Mouse (Mus musculus): ENCODE results near the gene Fbxl22. TPM values are rescaled to one million over a fixed set of nuclear protein-coding genes. Genes with fewer than 3 reads are reported as not detected.
A peak's percentile ranks its signal among the peaks of the same experiment; 100 is the strongest.

Fbxl22 gene
- polyA plus RNA-seq, 1 experiment from 2014 or later: 66.9 TPM

GRCm38 (mm10) chr9:66516296-66516940 lies 2.0 kb upstream of the Fbxl22 start:
- H3K36me3 ChIP-seq: peaks cover 63% of the 10 kb centered on the region
- WGBS: 83% methylated on average over 6 of the region's 6 CpGs
- no peak overlapping the region for H3K4me2 ChIP-seq
- no peak overlapping the region for H3K4me3 ChIP-seq
- peaks cover 32% of the 10 kb centered on the region for H3K4me1 ChIP-seq
- H3K27me3 ChIP-seq (replicated peaks): no peaks in the 10 kb centered on the region
- no peak overlapping the region for H3K9ac ChIP-seq
- peak overlapping the region; percentile 95; the same call in 1 of the 2 replicates for H3K27ac ChIP-seq (replicated peaks)
- ATAC-seq (ENCODE audit: extremely low read depth, insufficient number of reproducible peaks, low FRiP score, low TSS enrichment): no peak
- no peaks in the 10 kb centered on the region for H3K9me3 ChIP-seq

DNA sequence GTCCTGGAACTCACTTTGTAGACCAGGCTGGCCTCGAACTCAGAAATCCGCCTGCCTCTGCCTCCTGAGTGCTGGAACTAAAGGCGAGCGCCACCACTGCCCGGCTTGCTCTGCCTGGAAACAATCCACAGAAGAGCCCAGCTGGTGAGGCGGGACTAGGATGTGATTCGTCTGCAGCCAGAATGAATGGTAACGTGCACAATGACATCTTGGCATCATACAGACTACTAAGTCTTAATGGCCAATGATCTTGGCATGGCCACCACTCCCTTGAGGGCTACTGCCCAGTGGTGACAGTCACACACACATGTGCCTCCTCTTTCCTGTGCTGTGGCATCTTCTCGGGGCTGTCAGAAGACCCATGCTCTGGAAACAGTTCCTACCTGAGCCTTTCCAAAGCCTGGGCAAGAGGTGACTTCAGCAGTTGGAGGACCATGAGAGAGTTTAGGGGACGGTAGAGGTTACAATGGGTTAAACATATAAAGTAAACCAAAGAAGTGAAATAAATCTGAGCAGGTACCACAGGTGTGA lies 1.4 kb upstream of the Fbxl22 start:
- Histone ChIP-seq H3K36me3 (peaks cover 57% of the 10 kb centered on the region), H3K4me3 (no peak overlapping the region), H3K9me3 (no peaks in the 10 kb centered on the region), H3K27ac (replicated peaks) (peak overlapping the region; percentile 95), H3K27me3 (replicated peaks) (no peaks in the 10 kb centered on the region), H3K9ac (no peak overlapping the region), H3K4me1 (peaks cover 38% of the 10 kb centered on the region), H3K4me2 (no peak overlapping the region)
- 90% methylated on average over 10 of the region's 10 CpGs for WGBS
- ATAC-seq (ENCODE audit: extremely low read depth, insufficient number of reproducible peaks, low FRiP score, low TSS enrichment): no peak

- no peaks in the 10 kb centered on the region for H3K9me3 ChIP-seq
- H3K27me3 ChIP-seq (replicated peaks): no peaks in the 10 kb centered on the region
- ATAC-seq (ENCODE audit: extremely low read depth, insufficient number of reproducible peaks, low FRiP score, low TSS enrichment): no peak
- H3K27ac ChIP-seq (replicated peaks): peak overlapping the region; percentile 95
- peaks cover 44% of the 10 kb centered on the region for H3K4me1 ChIP-seq
- H3K4me3 ChIP-seq: peak overlapping the region; percentile 60
- H3K36me3 ChIP-seq: peaks cover 57% of the 10 kb centered on the region
- peak overlapping the region; percentile 83 for H3K4me2 ChIP-seq
- H3K9ac ChIP-seq: peak overlapping the region; percentile 87
- WGBS: 22% methylated on average over 2 of the region's 2 CpGs
Observed at GRCm38 (mm10) chr9:66515115-66515514, 722 bp upstream of the Fbxl22 start.

- no peak for ATAC-seq (ENCODE audit: extremely low read depth, insufficient number of reproducible peaks, low FRiP score, low TSS enrichment)
- Histone ChIP-seq H3K9me3 (no peaks in the 10 kb centered on the region), H3K36me3 (peaks cover 57% of the 10 kb centered on the region), H3K27me3 (replicated peaks) (no peaks in the 10 kb centered on the region), H3K9ac (peak overlapping the region; percentile 87), H3K4me2 (peak overlapping the region; percentile 83), H3K4me3 (peak overlapping the region; percentile 60), H3K4me1 (peaks cover 53% of the 10 kb centered on the region), H3K27ac (replicated peaks) (peak overlapping the region; percentile 95)
- 61% methylated on average over 4 of the region's 4 CpGs for WGBS
Observed at GRCm38 (mm10) chr9:66513661-66514255, 635 bp downstream of the Fbxl22 start.

DNA sequence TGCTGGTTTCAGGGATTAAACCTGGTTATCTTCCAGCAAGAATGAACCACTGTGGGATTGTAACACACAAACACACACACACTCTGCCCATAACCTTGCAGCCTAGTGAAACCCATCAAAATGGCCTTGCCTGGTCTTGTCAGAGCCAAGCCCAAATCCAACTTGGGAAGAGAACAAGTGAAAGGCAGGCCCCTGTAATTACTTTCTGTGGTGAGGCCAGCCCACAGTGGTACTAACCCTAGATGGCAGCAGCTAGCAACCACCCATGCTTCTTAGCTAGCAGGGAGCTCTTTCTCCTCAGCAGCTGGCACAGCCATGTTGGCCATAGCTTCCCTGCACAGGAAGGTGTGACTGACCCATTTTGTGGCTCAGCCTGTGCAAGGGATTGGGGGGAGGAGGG lies 1.2 kb downstream of the Fbxl22 start:
- Histone ChIP-seq H3K9me3 (no peaks in the 10 kb centered on the region), H3K9ac (peak overlapping the region; percentile 87), H3K36me3 (peaks cover 57% of the 10 kb centered on the region), H3K4me3 (peak overlapping the region; percentile 60), H3K4me2 (peak overlapping the region; percentile 83), H3K27me3 (replicated peaks) (no peaks in the 10 kb centered on the region), H3K27ac (replicated peaks) (peak overlapping the region; percentile 95), H3K4me1 (peaks cover 55% of the 10 kb centered on the region)
- ATAC-seq (ENCODE audit: extremely low read depth, insufficient number of reproducible peaks, low FRiP score, low TSS enrichment): no peak

DNA sequence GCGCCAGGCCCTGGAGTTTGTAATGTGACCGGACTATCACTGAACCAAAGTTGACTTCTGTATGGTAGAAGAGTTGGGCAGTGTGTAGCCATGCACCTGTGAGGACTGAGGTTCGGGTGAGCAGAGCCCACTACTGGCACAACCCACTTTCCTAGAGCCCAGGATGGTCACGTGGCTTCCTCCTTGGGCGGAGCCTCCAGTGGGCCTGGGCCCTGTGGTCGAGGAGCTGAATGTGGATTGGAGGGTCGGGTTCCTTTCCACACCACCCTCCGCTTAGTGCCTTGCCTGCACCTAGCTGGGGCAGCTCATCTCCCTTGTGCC lies 2.1 kb downstream of the Fbxl22 start:
- H3K4me2 ChIP-seq: peak overlapping the region; percentile 83
- H3K9me3 ChIP-seq: no peaks in the 10 kb centered on the region
- WGBS: under 1% methylated on average over 8 of the region's 8 CpGs
- H3K4me3 ChIP-seq: peak overlapping the region; percentile 60
- ATAC-seq (ENCODE audit: extremely low read depth, insufficient number of reproducible peaks, low FRiP score, low TSS enrichment): peak; percentile 68
- no peaks in the 10 kb centered on the region for H3K27me3 ChIP-seq (replicated peaks)
- peak overlapping the region; percentile 95 for H3K27ac ChIP-seq (replicated peaks)
- H3K4me1 ChIP-seq: peaks cover 55% of the 10 kb centered on the region
- H3K36me3 ChIP-seq: peaks cover 57% of the 10 kb centered on the region
- peak overlapping the region; percentile 87 for H3K9ac ChIP-seq

GRCm38 (mm10) chr9:66511580-66512350 lies 2.6 kb downstream of the Fbxl22 start:
- no peaks in the 10 kb centered on the region for H3K27me3 ChIP-seq (replicated peaks)
- no peaks in the 10 kb centered on the region for H3K9me3 ChIP-seq
- H3K9ac ChIP-seq: peak overlapping the region; percentile 87
- peak overlapping the region; percentile 83 for H3K4me2 ChIP-seq
- peak overlapping the region; percentile 60 for H3K4me3 ChIP-seq
- peak; percentile 64 for ATAC-seq (ENCODE audit: extremely low read depth, insufficient number of reproducible peaks, low FRiP score, low TSS enrichment)
- peak overlapping the region; percentile 95 for H3K27ac ChIP-seq (replicated peaks)
- under 1% methylated on average over 77 of the region's 78 CpGs for WGBS
- peaks cover 55% of the 10 kb centered on the region for H3K4me1 ChIP-seq
- peaks cover 57% of the 10 kb centered on the region for H3K36me3 ChIP-seq

- Histone ChIP-seq H3K36me3 (peaks cover 57% of the 10 kb centered on the region), H3K9me3 (no peaks in the 10 kb centered on the region), H3K9ac (peak overlapping the region; percentile 87), H3K27ac (replicated peaks) (peak overlapping the region; percentile 95), H3K4me3 (peak overlapping the region; percentile 60), H3K4me1 (peaks cover 58% of the 10 kb centered on the region), H3K4me2 (peak overlapping the region; percentile 83), H3K27me3 (replicated peaks) (no peaks in the 10 kb centered on the region)
- no peak for ATAC-seq (ENCODE audit: extremely low read depth, insufficient number of reproducible peaks, low FRiP score, low TSS enrichment)
- 9% methylated on average over 2 of the region's 2 CpGs for WGBS
Observed at GRCm38 (mm10) chr9:66510944-66511343, 3.4 kb downstream of the Fbxl22 start.

DNA sequence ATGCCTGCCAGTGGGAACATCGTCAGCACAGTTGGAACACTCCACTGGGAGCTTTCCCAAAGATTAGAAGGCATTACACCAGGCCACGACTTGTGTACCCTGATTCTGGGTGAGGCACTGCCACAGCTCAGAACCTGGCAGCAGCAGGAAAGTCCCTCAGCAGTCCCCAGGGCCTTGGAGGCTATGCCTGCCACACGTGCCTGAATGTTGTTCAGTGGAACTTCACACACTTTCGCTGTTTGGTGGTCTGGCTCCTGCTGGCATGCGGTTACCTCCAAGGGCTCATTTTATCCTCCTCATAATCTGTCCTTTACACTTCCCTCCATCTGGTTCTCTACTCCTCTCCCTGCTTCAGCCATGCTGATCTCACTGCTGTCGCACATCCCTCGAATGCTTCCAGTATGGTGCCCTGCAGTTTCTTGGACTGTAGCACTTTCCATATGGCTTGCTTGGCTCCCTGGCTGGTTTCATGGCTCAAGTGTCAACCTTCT lies 4.0 kb downstream of the Fbxl22 start:
- peaks cover 58% of the 10 kb centered on the region for H3K36me3 ChIP-seq
- H3K4me3 ChIP-seq: no peak overlapping the region; the same call in 1 of the 2 replicates
- peak overlapping the region; percentile 83 for H3K4me2 ChIP-seq
- no peak for ATAC-seq (ENCODE audit: extremely low read depth, insufficient number of reproducible peaks, low FRiP score, low TSS enrichment)
- peak overlapping the region; percentile 87; the same call in 1 of the 2 replicates for H3K9ac ChIP-seq
- WGBS: 65% methylated on average over 7 of the region's 7 CpGs
- peaks cover 56% of the 10 kb centered on the region for H3K4me1 ChIP-seq
- no peaks in the 10 kb centered on the region for H3K27me3 ChIP-seq (replicated peaks)
- peak overlapping the region; percentile 95 for H3K27ac ChIP-seq (replicated peaks)
- no peaks in the 10 kb centered on the region for H3K9me3 ChIP-seq

GRCm38 (mm10) chr9:66508890-66509399 lies 5.4 kb downstream of the Fbxl22 start:
- peak overlapping the region; percentile 61 for H3K9ac ChIP-seq
- no peak overlapping the region for H3K4me2 ChIP-seq
- no peaks in the 10 kb centered on the region for H3K27me3 ChIP-seq (replicated peaks)
- ATAC-seq (ENCODE audit: extremely low read depth, insufficient number of reproducible peaks, low FRiP score, low TSS enrichment): no peak
- H3K36me3 ChIP-seq: peaks cover 70% of the 10 kb centered on the region
- WGBS: 58% methylated on average over 4 of the region's 4 CpGs
- H3K4me3 ChIP-seq: no peak overlapping the region
- H3K27ac ChIP-seq (replicated peaks): 0 out of 2 replicates have a peak overlapping the region, but pooled peaks have one; percentile 20
- H3K4me1 ChIP-seq: peaks cover 50% of the 10 kb centered on the region
- H3K9me3 ChIP-seq: no peaks in the 10 kb centered on the region

DNA sequence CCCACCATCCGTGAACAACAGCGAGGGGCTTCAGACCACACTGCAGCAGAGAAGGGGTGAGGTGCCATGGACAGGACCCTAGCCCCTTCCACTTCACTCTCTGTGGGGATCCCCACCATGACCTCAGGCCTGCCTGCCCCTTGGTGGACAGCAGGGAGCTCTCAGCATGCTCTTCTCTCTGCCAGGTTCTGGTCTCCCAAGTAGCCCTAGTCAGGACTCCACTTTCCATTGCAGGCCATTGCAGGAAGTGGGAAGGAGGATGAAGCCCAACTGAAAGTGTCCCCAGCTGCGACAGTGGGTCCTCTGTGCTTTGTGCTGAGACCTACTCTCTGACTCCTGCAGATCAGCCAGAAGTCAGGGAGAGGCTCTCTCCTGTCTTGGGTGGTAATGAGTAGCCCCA lies 6.7 kb downstream of the Fbxl22 start:
- Histone ChIP-seq H3K27ac (replicated peaks) (no peak overlapping the region), H3K4me1 (peaks cover 45% of the 10 kb centered on the region), H3K9ac (no peak overlapping the region), H3K4me3 (no peak overlapping the region), H3K27me3 (replicated peaks) (no peaks in the 10 kb centered on the region), H3K9me3 (no peaks in the 10 kb centered on the region), H3K4me2 (no peak overlapping the region), H3K36me3 (peaks cover 73% of the 10 kb centered on the region)
- ATAC-seq (ENCODE audit: extremely low read depth, insufficient number of reproducible peaks, low FRiP score, low TSS enrichment): no peak
- 79% methylated on average over 3 of the region's 3 CpGs for WGBS

Measured in heart, embryonic 13.5 days (tissue).